Mouse (Mus musculus): ENCODE measurements at regions not wholly inside any gene's neighbourhood (a gene's known extent, or its start where the extent isn't known, plus 50 kb on each side); places are given as distances from the start of the nearest gene placed in this dataset.
A peak's percentile ranks its signal among the peaks of the same experiment; 100 is the strongest.

- no peak for DNase-seq
- intact Hi-C loops (cut with DNase I; ENCODE audit: low total_unique reads), result no loop called here
Observed at GRCm38 (mm10) chr2:47914986-47915485, 898.9 kb upstream of the Acvr2a start.

DNA sequence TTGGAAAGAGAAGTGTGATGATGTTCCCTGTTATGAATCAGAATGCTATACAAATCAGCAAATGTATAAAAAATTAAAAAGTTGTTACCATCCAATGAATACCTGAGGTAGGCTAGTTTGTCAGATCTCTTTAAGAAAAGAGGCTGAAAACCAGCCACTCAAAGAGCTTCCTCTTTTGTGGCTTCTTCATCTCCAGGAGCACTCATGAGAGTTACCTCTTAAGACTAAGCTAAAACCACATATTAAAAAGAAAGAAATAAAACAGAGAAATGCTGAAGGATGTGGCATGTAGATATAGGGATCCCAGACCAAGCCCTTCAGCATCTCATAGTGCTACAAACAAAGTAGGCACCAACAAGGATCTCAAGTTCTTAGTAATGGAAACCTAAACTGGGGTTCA, 890.9 kb upstream of the Acvr2a start:
- DNase-seq, result no peak
- intact Hi-C loops (cut with DNase I; ENCODE audit: low total_unique reads), result no loop called here

GRCm38 (mm10) chr2:47926620-47927019, 887.3 kb upstream of the Acvr2a start:
- intact Hi-C loops (cut with DNase I; ENCODE audit: low total_unique reads), result no loop called here
- DNase-seq, result no peak

- intact Hi-C loops (cut with DNase I; ENCODE audit: low total_unique reads), result no loop called here
- no peak for DNase-seq
Observed at GRCm38 (mm10) chr2:47945061-47945460, 868.8 kb upstream of the Acvr2a start.

GRCm38 (mm10) chr2:47991132-47991531, 822.8 kb upstream of the Acvr2a start:
- no peak for DNase-seq
- intact Hi-C loops (cut with DNase I; ENCODE audit: low total_unique reads), result no loop called here

DNA sequence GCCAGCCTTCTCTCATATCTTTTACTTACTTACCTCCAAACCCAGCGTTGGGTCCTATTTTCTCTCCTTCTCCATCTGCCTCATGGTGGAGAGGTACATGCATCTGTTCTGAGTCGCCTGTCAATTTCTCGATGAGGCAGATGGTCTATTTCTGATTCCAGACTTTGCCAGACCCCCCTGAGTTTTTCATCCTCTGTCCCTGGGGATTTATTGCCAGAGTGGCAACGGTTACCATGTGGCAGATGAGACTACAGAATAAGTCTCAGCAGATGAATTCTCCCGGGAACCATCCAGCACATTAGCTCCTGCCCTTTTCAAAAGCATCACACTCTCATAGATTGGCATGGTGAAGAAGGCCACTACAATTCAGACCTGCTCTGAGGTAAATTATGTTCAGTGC, 819.7 kb upstream of the Acvr2a start:
- DNase-seq, result no peak
- intact Hi-C loops (cut with DNase I; ENCODE audit: low total_unique reads), result no loop called here

- intact Hi-C loops (cut with DNase I; ENCODE audit: low total_unique reads), result no loop called here
- DNase-seq, result no peak
Observed at GRCm38 (mm10) chr2:48001230-48001629, 812.7 kb upstream of the Acvr2a start.

GRCm38 (mm10) chr2:48001800-48002507, 812.0 kb upstream of the Acvr2a start:
- intact Hi-C loops (cut with DNase I; ENCODE audit: low total_unique reads), result no loop called here
- DNase-seq, result peak; percentile 4

- DNase-seq, result no peak
- intact Hi-C loops (cut with DNase I; ENCODE audit: low total_unique reads), result no loop called here
Observed at GRCm38 (mm10) chr2:48010308-48010707, 803.6 kb upstream of the Acvr2a start.

DNA sequence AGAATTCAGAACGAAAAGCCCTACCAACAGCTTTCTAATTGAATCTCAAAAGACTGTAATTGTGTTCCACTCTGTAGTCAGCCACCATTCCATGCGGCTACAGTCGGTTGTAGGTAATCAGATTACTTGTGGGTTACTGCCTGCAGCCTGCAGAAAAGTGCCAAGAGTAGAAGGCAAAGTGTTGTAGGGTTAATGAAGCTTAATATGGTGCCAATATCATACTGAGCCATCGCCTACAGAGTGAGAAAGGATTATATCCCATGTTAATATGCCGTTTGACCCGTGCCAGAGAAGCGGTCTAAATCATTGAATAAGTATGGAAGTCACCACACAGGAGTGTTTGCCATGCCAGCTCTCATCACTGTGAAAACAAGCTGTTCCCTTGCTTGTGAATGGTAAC, 786.4 kb upstream of the Acvr2a start:
- intact Hi-C loops (cut with DNase I; ENCODE audit: low total_unique reads), result no loop called here
- DNase-seq, result no peak

DNA sequence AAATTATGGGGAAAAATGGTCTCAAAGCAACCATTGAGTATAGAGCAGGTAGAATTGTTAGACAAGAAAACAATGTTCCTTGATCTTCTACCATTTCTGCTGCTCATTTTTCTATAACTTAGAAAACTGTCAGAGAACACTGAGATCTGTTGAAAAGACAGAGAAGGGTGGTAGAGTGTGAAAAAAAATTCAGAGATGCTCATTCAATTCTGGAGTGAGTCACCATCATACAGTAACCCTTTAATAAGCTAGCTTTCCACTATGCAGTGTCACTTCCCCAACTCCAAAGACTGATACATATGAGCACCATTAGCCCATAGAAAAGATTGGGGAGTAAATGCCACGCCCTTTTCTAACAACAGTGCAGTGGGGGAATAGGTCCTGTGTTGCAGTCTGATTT, 752.5 kb upstream of the Acvr2a start:
- intact Hi-C loops (cut with DNase I; ENCODE audit: low total_unique reads), result no loop called here
- DNase-seq, result no peak

DNA sequence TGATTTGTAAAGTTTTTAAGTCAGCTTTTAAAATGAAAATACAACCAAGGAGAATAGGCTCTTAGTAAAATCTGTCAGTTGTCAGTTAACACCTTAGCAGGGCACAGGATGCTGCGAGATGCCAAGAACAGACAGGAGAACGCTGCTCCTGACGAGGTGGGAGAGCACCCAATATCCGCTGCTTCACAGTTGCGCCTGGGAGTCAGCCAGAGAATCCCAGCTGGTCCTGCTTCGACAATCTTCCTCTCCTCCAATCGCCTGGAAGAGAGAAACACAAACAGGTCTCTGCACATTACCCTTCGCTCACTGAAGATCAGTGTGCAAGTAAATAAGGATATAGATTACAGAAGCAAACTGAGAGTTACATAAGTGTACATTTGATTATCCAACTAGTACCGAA, 750.5 kb upstream of the Acvr2a start:
- intact Hi-C loops (cut with DNase I; ENCODE audit: low total_unique reads), result no loop called here
- DNase-seq, result no peak

DNA sequence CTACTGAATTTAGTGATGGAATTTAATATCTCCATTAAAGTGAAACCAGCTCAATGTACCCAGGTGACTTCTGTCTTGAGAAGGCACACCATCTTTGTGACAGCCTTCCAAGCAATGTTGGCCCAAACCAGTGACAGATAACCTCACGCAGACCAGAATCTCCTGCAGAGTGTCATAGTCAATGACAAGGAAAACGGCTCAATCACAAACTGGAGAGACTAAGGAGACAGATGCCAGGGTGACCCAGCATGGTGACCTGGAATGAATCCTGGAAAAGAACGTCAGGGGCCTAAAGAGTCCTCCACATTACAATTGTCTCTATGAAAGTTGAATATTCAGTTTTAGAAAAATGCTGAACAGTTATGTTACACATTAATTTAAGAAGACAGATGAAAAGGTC, 748.7 kb upstream of the Acvr2a start:
- no peak for DNase-seq
- intact Hi-C loops (cut with DNase I; ENCODE audit: low total_unique reads), result no loop called here

GRCm38 (mm10) chr2:48082120-48082799, 731.6 kb upstream of the Acvr2a start:
- no peak for DNase-seq
- intact Hi-C loops (cut with DNase I; ENCODE audit: low total_unique reads), result no loop called here

DNA sequence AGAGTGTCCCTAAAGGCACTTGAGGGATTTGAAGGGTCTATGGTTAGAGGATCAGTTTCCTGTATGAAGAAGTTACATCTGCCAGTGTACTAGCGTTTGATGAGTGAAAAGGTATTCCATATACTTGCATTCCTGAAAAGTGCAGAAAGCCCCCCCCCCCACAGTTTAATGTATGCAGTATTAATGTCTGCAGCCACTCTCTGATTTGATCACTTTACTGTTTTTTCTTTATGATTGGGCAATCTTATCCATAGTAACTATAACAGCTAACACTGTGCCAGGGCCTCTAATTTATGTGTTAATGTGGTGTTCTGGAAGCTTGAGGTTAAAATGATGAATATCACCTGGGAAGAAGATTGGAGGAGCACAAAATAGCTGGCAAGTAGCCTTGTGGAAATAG, 715.6 kb upstream of the Acvr2a start:
- intact Hi-C loops (cut with DNase I; ENCODE audit: low total_unique reads), result no loop called here
- DNase-seq, result no peak

DNA sequence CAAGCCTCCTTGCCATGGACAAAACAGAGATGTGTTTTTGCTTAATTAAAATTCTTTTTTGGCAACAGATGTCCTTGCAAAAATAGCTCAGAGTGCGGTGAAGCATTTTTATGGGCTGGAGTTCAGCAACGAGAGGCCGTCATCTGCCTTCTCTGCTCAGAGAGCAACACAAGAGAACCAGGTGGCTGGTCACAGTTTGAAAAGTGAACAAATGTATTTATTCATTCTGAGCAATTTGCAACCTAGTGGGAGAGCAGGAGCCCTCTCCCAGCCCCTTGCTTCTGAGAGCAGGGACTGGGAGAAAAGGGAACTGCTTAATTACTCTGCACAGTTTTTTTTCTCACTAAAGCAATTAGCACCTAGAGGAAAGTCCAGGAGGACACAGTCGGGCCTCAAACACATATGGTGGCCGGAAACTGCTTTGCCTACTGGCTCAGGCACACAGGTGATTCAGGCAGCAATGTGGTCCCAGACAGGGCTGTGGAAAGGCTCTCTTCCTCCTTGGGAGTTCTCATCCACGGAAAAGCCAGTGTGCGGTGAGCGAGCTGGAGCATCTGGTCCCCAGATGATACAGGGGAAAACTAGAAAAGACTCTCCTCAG, 714.9 kb upstream of the Acvr2a start:
- DNase-seq, result no peak
- intact Hi-C loops (cut with DNase I; ENCODE audit: low total_unique reads), result no loop called here

- intact Hi-C loops (cut with DNase I; ENCODE audit: low total_unique reads), result no loop called here
Observed at GRCm38 (mm10) chr2:48123662-48124061, 690.2 kb upstream of the Acvr2a start.

GRCm38 (mm10) chr2:48138051-48138611, 675.8 kb upstream of the Acvr2a start:
- no peak for DNase-seq
- intact Hi-C loops (cut with DNase I; ENCODE audit: low total_unique reads), result no loop called here

More at GRCm38 (mm10) chr2:48123662-48124061, 690.2 kb upstream of the Acvr2a start:
- DNase-seq, result no peak

DNA sequence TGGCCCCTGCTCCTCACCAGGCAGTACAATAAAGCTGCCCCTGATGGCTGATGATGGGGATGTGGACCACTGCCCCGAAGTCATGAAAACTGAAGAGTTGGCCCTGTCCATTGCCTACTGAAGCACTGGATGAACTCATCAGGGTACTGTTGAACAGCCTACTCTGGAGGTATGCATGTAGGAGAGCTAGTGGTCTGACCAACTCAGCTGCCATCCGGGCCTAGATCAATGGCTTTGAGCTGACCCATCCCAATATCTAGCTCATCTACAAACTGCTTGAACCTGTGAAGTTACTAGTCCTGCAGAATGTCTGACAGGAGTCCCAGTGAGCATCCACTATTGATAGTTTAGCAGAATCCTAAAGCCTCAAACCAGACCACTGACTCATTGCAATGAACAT, 672.6 kb upstream of the Acvr2a start:
- DNase-seq, result no peak
- intact Hi-C loops (cut with DNase I; ENCODE audit: low total_unique reads), result no loop called here

DNA sequence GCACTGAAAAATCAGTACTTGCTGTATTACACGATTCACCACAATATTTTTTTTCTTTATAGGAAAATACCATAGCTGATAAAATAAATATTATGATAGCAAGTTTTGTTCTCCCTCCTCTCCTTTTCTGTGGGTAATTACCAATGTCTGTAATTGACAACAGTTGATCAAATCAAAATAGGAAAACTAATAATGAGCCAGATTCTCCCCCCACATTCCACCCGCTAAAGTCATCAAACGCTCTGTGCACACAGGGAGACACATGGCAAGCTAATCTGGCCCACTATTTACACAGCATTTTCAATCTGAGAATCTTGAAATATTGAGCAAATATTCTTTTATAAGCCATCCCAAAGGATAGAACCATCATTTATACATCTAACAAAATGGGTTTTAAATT, 659.2 kb upstream of the Acvr2a start:
- intact Hi-C loops (cut with DNase I; ENCODE audit: low total_unique reads), result no loop called here
- DNase-seq, result no peak

- DNase-seq, result no peak
- intact Hi-C loops (cut with DNase I; ENCODE audit: low total_unique reads), result no loop called here
Observed at GRCm38 (mm10) chr2:48172626-48173025, 641.3 kb upstream of the Acvr2a start.

Data from gastrocnemius, postnatal 14 days (tissue).